Mouse (Mus musculus) heart, embryonic 15.5 days (tissue): Measurements from ENCODE around the gene Eif2b3. TPM values are rescaled to one million over a fixed set of nuclear protein-coding genes. Genes with fewer than 3 reads are reported as not detected.

Source experiments
- ATAC-seq: fragments of 200-750 bp; cut with Nextera tagmentation; replicated peaks from 2 replicates; pipeline ENCODE4 v1.8.0; 2017; ENCODE audit warnings: low read depth, moderate TSS enrichment; ENCODE audit not compliant: insufficient number of reproducible peaks, insufficient read depth, low FRiP score
- H3K27ac ChIP-seq: fragments of 300-500 bp; sonication (generic); 2 replicates; pipeline ENCODE4 v1.5.1; 2015; ENCODE audit warnings: mild to moderate bottlenecking, inconsistent platforms
- H3K27me3 ChIP-seq: fragments of 300-500 bp; sonication (generic); 2 replicates; pipeline ENCODE4 v1.6.1; 2015; ENCODE audit warnings: inconsistent platforms
- H3K36me3 ChIP-seq: fragments of 300-500 bp; sonication (generic); 2 replicates; pipeline ENCODE4 v1.6.1; 2015; ENCODE audit warnings: mild to moderate bottlenecking, inconsistent platforms
- H3K4me1 ChIP-seq: fragments of 300-500 bp; sonication (generic); replicated peaks from 2 replicates; pipeline ENCODE4 v1.6.1; 2015; ENCODE audit warnings: inconsistent platforms
- H3K4me2 ChIP-seq: fragments of 300-500 bp; sonication (generic); 2 replicates; pipeline ENCODE4 v1.6.1; 2015; ENCODE audit warnings: inconsistent platforms, mild to moderate bottlenecking, moderate library complexity
- H3K4me3 ChIP-seq: fragments of 300-500 bp; sonication (generic); 2 replicates; pipeline ENCODE4 v1.5.1; 2015; ENCODE audit warnings: mild to moderate bottlenecking, inconsistent platforms
- H3K9ac ChIP-seq: fragments of 300-500 bp; sonication (generic); 2 replicates; pipeline ENCODE4 v1.6.1; 2015; ENCODE audit warnings: mild to moderate bottlenecking, inconsistent platforms
- H3K9me3 ChIP-seq: fragments of 300-500 bp; sonication (generic); replicated peaks from 2 replicates; pipeline ENCODE4 v1.6.1; 2016; ENCODE audit warnings: inconsistent platforms
- WGBS: fragments of 180-500 bp; shearing (Covaris S2); methylation state at CpG from one replicate; pipeline ENCODE4 v1.1.7; 2015; ENCODE audit warnings: mixed read lengths; 5-methylcytosine and 5-hydroxymethylcytosine counted together
- polyA plus RNA-seq: library from polyadenylated mRNA; unstranded; fragments of >200 nt; fragmentation: Nextera tagmentation; extraction: Ambion mirVana; gene quantifications from 2 replicates; pipeline ENCODE4 v1.2.1, GENCODE M21; 2015

Eif2b3 gene
- polyA plus RNA-seq, 1 experiment from 2014 or later: 19.8 TPM

GRCm38 (mm10) chr4:117113237-117113636 lies 94.0 kb downstream of the Eif2b3 start:
- ATAC-seq: no peak
- no peak overlapping the region for H3K9ac ChIP-seq
- H3K27ac ChIP-seq: no peak overlapping the region
- H3K9me3 ChIP-seq: no peaks in the 10 kb centered on the region
- no peaks in the 10 kb centered on the region for H3K27me3 ChIP-seq
- no peaks in the 10 kb centered on the region for H3K4me1 ChIP-seq
- no peak overlapping the region for H3K4me3 ChIP-seq
- no peak overlapping the region for H3K4me2 ChIP-seq
- H3K36me3 ChIP-seq: no peaks in the 10 kb centered on the region
- WGBS: 85% methylated on average over 1 of the region's 1 CpGs

GRCm38 (mm10) chr4:117115592-117115991 lies 96.4 kb downstream of the Eif2b3 start:
- peaks cover 5% of the 10 kb centered on the region for H3K4me1 ChIP-seq
- H3K27ac ChIP-seq: no peak overlapping the region
- H3K36me3 ChIP-seq: no peaks in the 10 kb centered on the region
- no peak for ATAC-seq
- no peak overlapping the region for H3K4me3 ChIP-seq
- H3K27me3 ChIP-seq: no peaks in the 10 kb centered on the region
- WGBS: 80% methylated on average over 5 of the region's 5 CpGs
- H3K9ac ChIP-seq: no peak overlapping the region
- H3K9me3 ChIP-seq: no peaks in the 10 kb centered on the region
- no peak overlapping the region for H3K4me2 ChIP-seq

- Histone ChIP-seq H3K4me1 (peaks cover 8% of the 10 kb centered on the region), H3K36me3 (no peaks in the 10 kb centered on the region)
Observed at GRCm38 (mm10) chr4:117117931-117118330, 98.7 kb downstream of the Eif2b3 start.

GRCm38 (mm10) chr4:117119636-117120035 lies 100.4 kb downstream of the Eif2b3 start:
- H3K9me3 ChIP-seq: no peaks in the 10 kb centered on the region
- peak overlapping the region; percentile 98 for H3K4me2 ChIP-seq
- no peak for ATAC-seq
- WGBS: 76% methylated on average over 5 of the region's 5 CpGs
- H3K4me3 ChIP-seq: peak overlapping the region; percentile 60
- H3K27ac ChIP-seq: peak overlapping the region; percentile 80
- no peaks in the 10 kb centered on the region for H3K27me3 ChIP-seq
- peaks cover 12% of the 10 kb centered on the region for H3K4me1 ChIP-seq
- peak overlapping the region; percentile 52 for H3K9ac ChIP-seq
- no peaks in the 10 kb centered on the region for H3K36me3 ChIP-seq

More at GRCm38 (mm10) chr4:117117931-117118330, 98.7 kb downstream of the Eif2b3 start:
- H3K9ac ChIP-seq: no peak overlapping the region
- H3K4me2 ChIP-seq: no peak overlapping the region
- no peaks in the 10 kb centered on the region for H3K9me3 ChIP-seq
- ATAC-seq: no peak
- H3K27me3 ChIP-seq: no peaks in the 10 kb centered on the region
- H3K4me3 ChIP-seq: no peak overlapping the region
- 88% methylated on average over 7 of the region's 7 CpGs for WGBS
- no peak overlapping the region for H3K27ac ChIP-seq

GRCm38 (mm10) chr4:117120052-117120444 lies 100.8 kb downstream of the Eif2b3 start:
- WGBS: 3% methylated on average over 10 of the region's 10 CpGs
- H3K9ac ChIP-seq: peak overlapping the region; percentile 52
- no peaks in the 10 kb centered on the region for H3K27me3 ChIP-seq
- no peaks in the 10 kb centered on the region for H3K36me3 ChIP-seq
- no peaks in the 10 kb centered on the region for H3K9me3 ChIP-seq
- H3K4me3 ChIP-seq: peak overlapping the region; percentile 60
- ATAC-seq: no peak
- H3K4me1 ChIP-seq: peaks cover 16% of the 10 kb centered on the region
- H3K4me2 ChIP-seq: peak overlapping the region; percentile 98
- H3K27ac ChIP-seq: peak overlapping the region; percentile 80

- peak overlapping the region; percentile 60 for H3K4me3 ChIP-seq
- peak overlapping the region; percentile 98 for H3K4me2 ChIP-seq
- H3K27me3 ChIP-seq: no peaks in the 10 kb centered on the region
- peak overlapping the region; percentile 55 for H3K9ac ChIP-seq
- no peaks in the 10 kb centered on the region for H3K9me3 ChIP-seq
- no peaks in the 10 kb centered on the region for H3K36me3 ChIP-seq
- under 1% methylated on average over 69 of the region's 69 CpGs for WGBS
- H3K4me1 ChIP-seq: peaks cover 23% of the 10 kb centered on the region
- peak; percentile 91 for ATAC-seq
- peak overlapping the region; percentile 80 for H3K27ac ChIP-seq
Observed at GRCm38 (mm10) chr4:117120445-117121414, 101.5 kb downstream of the Eif2b3 start.

GRCm38 (mm10) chr4:117122209-117122608 lies 103.0 kb downstream of the Eif2b3 start:
- WGBS: 67% methylated on average over 4 of the region's 4 CpGs
- no peak overlapping the region for H3K27ac ChIP-seq

GRCm38 (mm10) chr4:117123546-117124217 lies 104.5 kb downstream of the Eif2b3 start:
- WGBS: 63% methylated on average over 7 of the region's 9 CpGs

More at GRCm38 (mm10) chr4:117122209-117122608, 103.0 kb downstream of the Eif2b3 start:
- H3K4me1 ChIP-seq: peaks cover 32% of the 10 kb centered on the region
- no peaks in the 10 kb centered on the region for H3K9me3 ChIP-seq
- H3K27me3 ChIP-seq: no peaks in the 10 kb centered on the region
- no peak for ATAC-seq
- H3K4me2 ChIP-seq: no peak overlapping the region
- H3K9ac ChIP-seq: no peak overlapping the region
- H3K4me3 ChIP-seq: no peak overlapping the region
- no peaks in the 10 kb centered on the region for H3K36me3 ChIP-seq

GRCm38 (mm10) chr4:117124218-117124517 lies 105.0 kb downstream of the Eif2b3 start:
- no peaks in the 10 kb centered on the region for H3K9me3 ChIP-seq
- peaks cover 32% of the 10 kb centered on the region for H3K4me1 ChIP-seq
- H3K36me3 ChIP-seq: no peaks in the 10 kb centered on the region; the same call in 1 of the 2 replicates
- H3K27me3 ChIP-seq: no peaks in the 10 kb centered on the region
- no peak overlapping the region for H3K9ac ChIP-seq
- ATAC-seq: no peak
- no peak overlapping the region for H3K4me2 ChIP-seq
- H3K4me3 ChIP-seq: no peak overlapping the region
- WGBS: 73% methylated on average over 3 of the region's 3 CpGs
- peak overlapping the region; percentile 91 for H3K27ac ChIP-seq

More at GRCm38 (mm10) chr4:117123546-117124217, 104.5 kb downstream of the Eif2b3 start:
- Histone ChIP-seq H3K9me3 (no peaks in the 10 kb centered on the region), H3K4me1 (peaks cover 32% of the 10 kb centered on the region), H3K4me2 (no peak overlapping the region), H3K36me3 (no peaks in the 10 kb centered on the region; the same call in 1 of the 2 replicates), H3K4me3 (no peak overlapping the region), H3K27ac (no peak overlapping the region), H3K9ac (no peak overlapping the region), H3K27me3 (no peaks in the 10 kb centered on the region)
- ATAC-seq: no peak

GRCm38 (mm10) chr4:117124518-117125347 lies 105.5 kb downstream of the Eif2b3 start:
- Histone ChIP-seq H3K27me3 (no peaks in the 10 kb centered on the region), H3K4me3 (no peak overlapping the region), H3K4me2 (peak overlapping the region; percentile 30), H3K36me3 (no peaks in the 10 kb centered on the region; the same call in 1 of the 2 replicates), H3K27ac (peak overlapping the region; percentile 91), H3K4me1 (peaks cover 30% of the 10 kb centered on the region), H3K9me3 (no peaks in the 10 kb centered on the region), H3K9ac (no peak overlapping the region)
- no peak for ATAC-seq
- 48% methylated on average over 14 of the region's 14 CpGs for WGBS
